Mouse (Mus musculus): ENCODE data around the gene Cmpk2.

- TF ChIP-seq CTCF (IDR thresholded peaks at IDR 0.05; ENCODE audit: extremely low read depth, insufficient read depth, insufficient read length, insufficient replicate concordance) (no peak), POLR2A (IDR thresholded peaks at IDR 0.05; ENCODE audit: low read depth, low read length) (no peak)
These were observed 8.9 kb upstream of the Cmpk2 start for GRCm38 (mm10) chr12:26460091-26460490.
